Mouse (Mus musculus): ENCODE results near the gene Mkrn2. TPM values are rescaled to one million over a fixed set of nuclear protein-coding genes. Genes with fewer than 3 reads are reported as not detected.

Mkrn2 gene
- polyA plus RNA-seq, 1 experiment: 17.0 TPM

DNA sequence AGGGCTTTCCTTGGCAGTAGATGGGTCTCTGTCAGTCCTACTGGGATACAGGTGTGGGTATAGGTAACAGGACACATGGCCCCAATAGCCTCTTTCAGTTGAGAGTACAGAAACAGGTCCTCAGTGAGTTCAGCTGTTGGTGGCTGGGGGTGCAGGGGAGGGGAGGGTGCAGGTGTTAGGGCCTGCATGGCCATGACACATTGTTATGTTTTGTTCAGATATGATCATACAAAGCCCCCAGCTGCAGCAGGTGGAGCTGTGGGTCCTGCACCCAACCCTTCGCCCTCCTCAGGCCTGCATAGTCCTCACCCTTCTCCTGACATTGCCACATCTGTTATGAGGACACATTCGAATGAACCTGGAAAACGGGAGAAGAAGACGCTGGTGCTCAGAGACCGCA, 8.6 kb downstream of the Mkrn2 start:
- no peak overlapping the region for H3K4me2 ChIP-seq (ENCODE audit: low read depth)
- H3K36me3 ChIP-seq (ENCODE audit: control insufficient read depth, insufficient read depth): peaks cover 32% of the 10 kb centered on the region
- H3ac ChIP-seq (ENCODE audit: control insufficient read depth, insufficient read length): no peak overlapping the region
- H3K79me2 ChIP-seq (ENCODE audit: control insufficient read depth, insufficient read depth): peaks cover 5% of the 10 kb centered on the region
- H3K4me3 ChIP-seq: no peak overlapping the region
- H3K27me3 ChIP-seq (ENCODE audit: control insufficient read depth, insufficient read depth, insufficient read length): no peaks in the 10 kb centered on the region
- TF ChIP-seq MAX (IDR thresholded peaks at IDR 0.05; ENCODE audit: low read depth): no peak

- no peaks in the 10 kb centered on the region for H3K27me3 ChIP-seq (ENCODE audit: control insufficient read depth, insufficient read depth, insufficient read length)
- H3ac ChIP-seq (ENCODE audit: control insufficient read depth, insufficient read length): no peak overlapping the region
- H3K4me2 ChIP-seq (ENCODE audit: low read depth): no peak overlapping the region
- no peak overlapping the region for H3K4me3 ChIP-seq
- H3K79me2 ChIP-seq (ENCODE audit: control insufficient read depth, insufficient read depth): peaks cover 1% of the 10 kb centered on the region
- H3K36me3 ChIP-seq (ENCODE audit: control insufficient read depth, insufficient read depth): peaks cover 56% of the 10 kb centered on the region
- no peak for TF ChIP-seq MYOG (IDR thresholded peaks at IDR 0.05; ENCODE audit: control insufficient read depth in 1 of 3, insufficient read depth in 1 of 3, insufficient read length in 2 of 3, low read depth in 2 of 3)
- no peak for TF ChIP-seq SRF (IDR thresholded peaks at IDR 0.05; ENCODE audit: control insufficient read depth, insufficient read length, low read depth)
- no peak for TF ChIP-seq E2F4 (IDR thresholded peaks at IDR 0.05; ENCODE audit: insufficient read depth)
- TF ChIP-seq REST (IDR thresholded peaks at IDR 0.05; ENCODE audit: insufficient read depth, insufficient read length): no peak
- no peak for TF ChIP-seq CEBPB (IDR thresholded peaks at IDR 0.05; ENCODE audit: insufficient read depth, poor library complexity, severe bottlenecking)
- TF ChIP-seq POLR2AphosphoS2 (IDR thresholded peaks at IDR 0.05; ENCODE audit: insufficient read length, low read depth): no peak
These were observed 12.1 kb downstream of the Mkrn2 start for GRCm38 (mm10) chr6:115613793-115614192.

GRCm38 (mm10) chr6:115615983-115616382, 14.3 kb downstream of the Mkrn2 start:
- no peak for TF ChIP-seq MYOG (IDR thresholded peaks at IDR 0.05; ENCODE audit: control insufficient read depth in 1 of 3, insufficient read depth in 1 of 3, insufficient read length in 2 of 3, low read depth in 2 of 3)
- TF ChIP-seq POLR2AphosphoS2 (IDR thresholded peaks at IDR 0.05; ENCODE audit: insufficient read length, low read depth): peak; percentile 38
- no peak overlapping the region for H3ac ChIP-seq (ENCODE audit: control insufficient read depth, insufficient read length)
- peaks cover 57% of the 10 kb centered on the region for H3K36me3 ChIP-seq (ENCODE audit: control insufficient read depth, insufficient read depth)
- no peaks in the 10 kb centered on the region for H3K27me3 ChIP-seq (ENCODE audit: control insufficient read depth, insufficient read depth, insufficient read length)
- no peak overlapping the region for H3K4me2 ChIP-seq (ENCODE audit: low read depth)
- no peaks in the 10 kb centered on the region for H3K79me2 ChIP-seq (ENCODE audit: control insufficient read depth, insufficient read depth)
- no peak overlapping the region for H3K4me3 ChIP-seq

GRCm38 (mm10) chr6:115619818-115620217, 18.1 kb downstream of the Mkrn2 start:
- H3K4me2 ChIP-seq (ENCODE audit: low read depth): no peak overlapping the region
- TF ChIP-seq TCF3 (IDR thresholded peaks at IDR 0.05; ENCODE audit: insufficient read length, low read depth) (no peak), POLR2AphosphoS2 (IDR thresholded peaks at IDR 0.05; ENCODE audit: insufficient read length, low read depth) (no peak), MYOD1 (IDR thresholded peaks at IDR 0.05; ENCODE audit: control insufficient read depth in 1 of 3, insufficient read length in 2 of 3, low read depth in 2 of 3) (no peak), MYOG (IDR thresholded peaks at IDR 0.05; ENCODE audit: control insufficient read depth in 1 of 3, insufficient read depth in 1 of 3, insufficient read length in 2 of 3, low read depth in 2 of 3) (no peak), REST (IDR thresholded peaks at IDR 0.05; ENCODE audit: insufficient read depth, insufficient read length) (no peak), USF1 (IDR thresholded peaks at IDR 0.05; ENCODE audit: low read depth) (no peak), MAX (IDR thresholded peaks at IDR 0.05; ENCODE audit: low read depth) (no peak)

GRCm38 (mm10) chr6:115620942-115621341, 19.2 kb downstream of the Mkrn2 start:
- TF ChIP-seq TCF3 (IDR thresholded peaks at IDR 0.05; ENCODE audit: insufficient read length, low read depth): no peak
- Histone ChIP-seq H3K4me2 (ENCODE audit: low read depth) (no peak overlapping the region), H3ac (ENCODE audit: control insufficient read depth, insufficient read length) (no peak overlapping the region), H3K36me3 (ENCODE audit: control insufficient read depth, insufficient read depth) (peaks cover 52% of the 10 kb centered on the region), H3K27me3 (ENCODE audit: control insufficient read depth, insufficient read depth, insufficient read length) (no peaks in the 10 kb centered on the region), H3K4me3 (no peak overlapping the region), H3K79me2 (ENCODE audit: control insufficient read depth, insufficient read depth) (no peaks in the 10 kb centered on the region)

More at GRCm38 (mm10) chr6:115619818-115620217, 18.1 kb downstream of the Mkrn2 start:
- Histone ChIP-seq H3K4me3 (no peak overlapping the region), H3K36me3 (ENCODE audit: control insufficient read depth, insufficient read depth) (peaks cover 49% of the 10 kb centered on the region), H3K27me3 (ENCODE audit: control insufficient read depth, insufficient read depth, insufficient read length) (no peaks in the 10 kb centered on the region), H3ac (ENCODE audit: control insufficient read depth, insufficient read length) (no peak overlapping the region), H3K79me2 (ENCODE audit: control insufficient read depth, insufficient read depth) (no peaks in the 10 kb centered on the region)

- no peaks in the 10 kb centered on the region for H3K27me3 ChIP-seq (ENCODE audit: control insufficient read depth, insufficient read depth, insufficient read length)
- H3K4me3 ChIP-seq: no peak overlapping the region
- no peaks in the 10 kb centered on the region for H3K79me2 ChIP-seq (ENCODE audit: control insufficient read depth, insufficient read depth)
- no peak overlapping the region for H3ac ChIP-seq (ENCODE audit: control insufficient read depth, insufficient read length)
- H3K4me2 ChIP-seq (ENCODE audit: low read depth): no peak overlapping the region
- no peak for TF ChIP-seq POLR2AphosphoS2 (IDR thresholded peaks at IDR 0.05; ENCODE audit: insufficient read length, low read depth)
- TF ChIP-seq POLR2A (IDR thresholded peaks at IDR 0.05; ENCODE audit: insufficient read length, low read depth): no peak
- peaks cover 44% of the 10 kb centered on the region for H3K36me3 ChIP-seq (ENCODE audit: control insufficient read depth, insufficient read depth)
These were observed 24.4 kb downstream of the Mkrn2 start for GRCm38 (mm10) chr6:115626121-115626520.
